7 mouse cellular contexts compared by ENCODE assay signal in genomic region chr1:60745664-60746063, GRCm38 (mm10). TPM values are rescaled to one million over a fixed set of nuclear protein-coding genes. Genes with fewer than 3 reads are reported as not detected.
A peak's percentile ranks its signal among the peaks of the same experiment; 100 is the strongest.
DNase-seq lines count a peak whose midpoint lies in the region; ATAC-seq lines count a peak whose summit lies in the region.

No protein-coding gene starts in this region.

- no peaks in the 10 kb centered on the region for H3K36me3 ChIP-seq in lung, embryonic 16.5 days (ENCODE audit: control insufficient read depth, insufficient read depth, low read length)
- no peaks in the 10 kb centered on the region for H3K36me3 ChIP-seq in stomach, embryonic 15.5 days

- H3K27ac ChIP-seq in lung, embryonic 16.5 days (ENCODE audit: low read length): 0 out of 2 replicates have a peak overlapping the region, but pooled peaks have one; percentile 39
- H3K27ac ChIP-seq in stomach, embryonic 15.5 days: 0 out of 2 replicates have a peak overlapping the region, but pooled peaks have one; percentile 11

- no peak overlapping the region for H3K9ac ChIP-seq in lung, embryonic 16.5 days (ENCODE audit: low read length)
- no peak overlapping the region for H3K9ac ChIP-seq in stomach, embryonic 15.5 days

- H3K4me3 ChIP-seq in lung, embryonic 16.5 days (ENCODE audit: low read length): no peak overlapping the region
- H3K4me3 ChIP-seq in stomach, embryonic 15.5 days (replicated peaks): no peak overlapping the region

- WGBS in lung, embryonic 16.5 days: 30% methylated on average over 7 of the region's 7 CpGs
- 40% methylated on average over 7 of the region's 7 CpGs for WGBS in stomach, embryonic 15.5 days

- no peak for DNase-seq in lung, postnatal 25 days (ENCODE audit: low spot score)
- DNase-seq in kidney, adult 9 months: peak; percentile 33
- no peak for DNase-seq in urinary bladder, postnatal 36 days (ENCODE audit: low spot score in 2 of 2)
- DNase-seq in urinary bladder, postnatal 10 days (ENCODE audit: low spot score): no peak

- no peaks in the 10 kb centered on the region for H3K9me3 ChIP-seq in lung, embryonic 16.5 days (ENCODE audit: control insufficient read depth, low read length)
- no peaks in the 10 kb centered on the region for H3K9me3 ChIP-seq in stomach, embryonic 15.5 days

- H3K4me1 ChIP-seq in lung, embryonic 16.5 days (replicated peaks; ENCODE audit: control insufficient read depth, insufficient read depth, low read length): peaks cover 7% of the 10 kb centered on the region
- H3K4me1 ChIP-seq in stomach, embryonic 15.5 days: peaks cover 2% of the 10 kb centered on the region; the same call in 1 of the 2 replicates

- H3K27me3 ChIP-seq in lung, embryonic 16.5 days (ENCODE audit: control insufficient read depth, insufficient read depth, low read depth, low read length): no peaks in the 10 kb centered on the region
- H3K27me3 ChIP-seq in stomach, embryonic 15.5 days (replicated peaks): no peaks in the 10 kb centered on the region

- no peak for ATAC-seq in lung, embryonic 16.5 days (ENCODE audit: low read depth)
- ATAC-seq in granulocyte monocyte progenitor cell, adult 5-6 weeks (replicated peaks; ENCODE audit: poor library complexity, severe bottlenecking): peak; percentile 80
- ATAC-seq in stomach, embryonic 15.5 days (ENCODE audit: insufficient read depth, low FRiP score, low read depth): no peak

- no peak overlapping the region for H3K4me2 ChIP-seq in lung, embryonic 16.5 days (ENCODE audit: low read depth, low read length)
- no peak overlapping the region for H3K4me2 ChIP-seq in stomach, embryonic 15.5 days

RNA-seq across cellular contexts. Expression of gene Cd28, which starts 29.1 kb away (rescaled TPM):
- 0.38 and 0.82 TPM in 2 replicates for polyA plus RNA-seq in lung, embryonic 16.5 days (2015; fragmentation: Nextera tagmentation; extraction: Ambion mirVana)
- 1.4 and 3.2 TPM in 2 replicates for total RNA-seq in granulocyte monocyte progenitor cell, adult 5-6 weeks (2014; fragmentation: Nextera tagmentation)
- 1.0 and 2.3 TPM in 2 replicates for total RNA-seq in granulocyte monocyte progenitor cell, adult 5-6 weeks (2017)
- polyA plus RNA-seq in stomach, embryonic 15.5 days (2015; fragmentation: Nextera tagmentation; extraction: Ambion mirVana): 0.18 and 0.27 TPM in 2 replicates
